Mouse (Mus musculus) telencephalon, adult 2 months (tissue): Measurements from ENCODE around the gene Mmp24.
"Not testable (repeated sequence)": the region's sequence is repeated elsewhere in the genome, so short reads cannot be mapped to it uniquely, and the experiment has no call there.

Source experiments
- DNase-seq: peaks from one replicate; pipeline ENCODE4 v3.0.0-alpha.2; 2011; ENCODE audit warnings: low read depth, low spot score

Gene Mmp24

GRCm38 (mm10) chr2:155814829-155815228 is 39.7 kb downstream of the Mmp24 start:
- DNase-seq: no peak

- DNase-seq: no peak
Observed at GRCm38 (mm10) chr2:155816179-155816578, 41.0 kb downstream of the Mmp24 start.

GRCm38 (mm10) chr2:155817301-155818245 is 42.4 kb downstream of the Mmp24 start:
- no peak for DNase-seq

GRCm38 (mm10) chr2:155818596-155819391 is 43.7 kb downstream of the Mmp24 start:
- peak; percentile 92 for DNase-seq

- no peak for DNase-seq
Observed at GRCm38 (mm10) chr2:155819392-155819448, 44.1 kb downstream of the Mmp24 start, which contains the start of gene BC029722. TSS of gene BC029722 (minus strand) at chr2:155819426.

GRCm38 (mm10) chr2:155819449-155820251 is 44.5 kb downstream of the Mmp24 start:
- DNase-seq: no peak

GRCm38 (mm10) chr2:155820779-155821178 is 45.6 kb downstream of the Mmp24 start:
- DNase-seq: no peak

- no peak for DNase-seq
Observed at GRCm38 (mm10) chr2:155823722-155824121, 48.6 kb downstream of the Mmp24 start.

- no peak for DNase-seq
Observed at GRCm38 (mm10) chr2:155825904-155826629, 50.9 kb downstream of the Mmp24 start.

GRCm38 (mm10) chr2:155826630-155827424 is 51.7 kb downstream of the Mmp24 start, which contains the start of gene Eif6:
TSS of gene Eif6 (minus strand) at chr2:155826925.
- peak; percentile 89 for DNase-seq

GRCm38 (mm10) chr2:155830841-155831240 is 55.7 kb downstream of the Mmp24 start:
- no peak for DNase-seq

GRCm38 (mm10) chr2:155831302-155831701 is 56.2 kb downstream of the Mmp24 start:
- DNase-seq: no peak

- DNase-seq: not testable (repeated sequence)
Observed at GRCm38 (mm10) chr2:155832087-155832486, 56.9 kb downstream of the Mmp24 start.

GRCm38 (mm10) chr2:155834732-155835131 is 59.6 kb downstream of the Mmp24 start, which contains the start of gene Fam83c:
TSS of gene Fam83c (minus strand) at chr2:155834854.
- no peak for DNase-seq

GRCm38 (mm10) chr2:155837961-155838360 is 62.8 kb downstream of the Mmp24 start:
- no peak for DNase-seq

GRCm38 (mm10) chr2:155838961-155839360 is 63.8 kb downstream of the Mmp24 start:
- no peak for DNase-seq

- DNase-seq: no peak
Observed at GRCm38 (mm10) chr2:155846930-155847329, 71.8 kb downstream of the Mmp24 start.

- peak; percentile 44 for DNase-seq
Observed at GRCm38 (mm10) chr2:155848291-155848690, 73.1 kb downstream of the Mmp24 start.

GRCm38 (mm10) chr2:155849464-155849863 is 74.3 kb downstream of the Mmp24 start:
- no peak for DNase-seq

GRCm38 (mm10) chr2:155850120-155850519 is 75.0 kb downstream of the Mmp24 start:
- no peak for DNase-seq
